Mouse (Mus musculus): ENCODE data around the gene Rexo4.

GRCm38 (mm10) chr2:26913416-26914147 lies 50.6 kb downstream of the Rexo4 start:
- TF ChIP-seq CTCF (IDR thresholded peaks at IDR 0.05) (no peak), EP300 (IDR thresholded peaks at IDR 0.05) (no peak)

Measured in lung, postnatal 0 days (tissue).